Mouse (Mus musculus) ES-E14 (cell line): ENCODE measurements around the gene Paqr7. TPM values are rescaled to one million over a fixed set of nuclear protein-coding genes. Genes with fewer than 3 reads are reported as not detected.

Experiments
- DNase-seq: peaks from one replicate; pipeline ENCODE4 v3.0.0-alpha.2; 2013; ENCODE audit warnings: low read depth, low spot score
- H3K27ac ChIP-seq: 2 replicates; pipeline ENCODE4 v1.5.1; 2012; ENCODE audit warnings: low read depth, mild to moderate bottlenecking, low read length, moderate library complexity, mixed read lengths; ENCODE audit not compliant: poor library complexity, insufficient read depth, severe bottlenecking
- H3K36me3 ChIP-seq: 2 replicates; pipeline ENCODE4 v1.6.1; 2012; ENCODE audit warnings: mild to moderate bottlenecking, low read length, moderate library complexity, mixed read lengths; ENCODE audit not compliant: control insufficient read depth, poor library complexity, insufficient read depth, severe bottlenecking
- H3K4me1 ChIP-seq, 2 experiments: fragments of 150-350 bp in 1 of 2; sonication (generic) in 1 of 2; 2 replicates each; pipeline ENCODE4 v1.6.1; 2012; ENCODE audit warnings: low read length in 2 of 2, mild to moderate bottlenecking in 1 of 2, mixed read lengths in 1 of 2; ENCODE audit not compliant: control insufficient read depth in 2 of 2, insufficient read depth in 2 of 2, poor library complexity in 1 of 2
- H3K4me3 ChIP-seq, 2 experiments: fragments of 150-350 bp in 1 of 2; sonication (generic) in 1 of 2; 2 replicates each; pipeline ENCODE4 v1.5.1; 2012; ENCODE audit warnings: low read length in 2 of 2, low read depth in 1 of 2, mild to moderate bottlenecking in 1 of 2, mixed read lengths in 1 of 2; ENCODE audit not compliant: insufficient read depth in 1 of 2, poor library complexity in 1 of 2, severe bottlenecking in 1 of 2
- H3K9ac ChIP-seq: 2 replicates; pipeline ENCODE4 v1.6.1; 2012; ENCODE audit warnings: low read depth, mild to moderate bottlenecking, low read length, mixed read lengths; ENCODE audit not compliant: poor library complexity, insufficient read depth, severe bottlenecking
- H3K9me3 ChIP-seq: fragments of 150-350 bp; sonication (generic); 2 replicates; pipeline ENCODE4 v1.6.1; 2012; ENCODE audit warnings: low read depth, mild to moderate bottlenecking, low read length; ENCODE audit not compliant: control insufficient read depth, insufficient read depth
- CHD2 ChIP-seq: IDR thresholded peaks from 2 replicates; pipeline ENCODE4 v1.6.1; 2014; ENCODE audit warnings: mild to moderate bottlenecking, low read depth, low read length, inconsistent platforms
- HCFC1 ChIP-seq: IDR thresholded peaks from 2 replicates; pipeline ENCODE4 v1.6.1; 2012; ENCODE audit warnings: low read length, inconsistent platforms, borderline replicate concordance; ENCODE audit not compliant: insufficient read depth
- MAFK ChIP-seq: IDR thresholded peaks from 2 replicates; pipeline ENCODE4 v1.6.1; 2014; ENCODE audit warnings: mild to moderate bottlenecking, low read depth, low read length, inconsistent platforms; ENCODE audit not compliant: insufficient read depth
- ZC3H11A ChIP-seq: IDR thresholded peaks from 2 replicates; pipeline ENCODE4 v1.6.1; 2012; ENCODE audit warnings: low read depth, mild to moderate bottlenecking, inconsistent platforms, low read length, borderline replicate concordance
- ZNF384 ChIP-seq: IDR thresholded peaks from 2 replicates; pipeline ENCODE4 v1.6.1; 2012; ENCODE audit warnings: low read depth, low read length, inconsistent platforms
- in situ Hi-C, 2 experiments: fragments of 600-800 bp; cut with MboI; formaldehyde crosslinking; loops; one replicate each; pipeline ENCODE4 v1.15.1; 2025; ENCODE audit warnings: low sequenced_read_pairs in 2 of 2, inconsistent platforms in 1 of 2; ENCODE audit not compliant: unreplicated experiment in 2 of 2
- total RNA-seq: library from RNA; depleted of rRNA; stranded (reverse); fragments of 300-350 nt; gene quantifications from 2 replicates; pipeline ENCODE4 v1.2.3, GENCODE M21; 2012

The Paqr7 gene
- total RNA-seq, 1 experiment, result 4.8 TPM

GRCm38 (mm10) chr4:134469341-134469796, 27.1 kb upstream of the Paqr7 start:
- Histone ChIP-seq H3K36me3 (peaks cover 22% of the 10 kb centered on the region), H3K9ac (peak overlapping the region; percentile 18; the same call in 1 of the 2 replicates), H3K27ac (peak overlapping the region; percentile 100; the same call in 1 of the 2 replicates), H3K4me3 (peak overlapping the region; percentile 88 to 92), H3K4me1 (peaks cover 10 to 15% of the 10 kb centered on the region in 2 experiments; a peak in 3 of 4 replicates), H3K9me3 (no peaks in the 10 kb centered on the region)
- no peak for DNase-seq
- in situ Hi-C loops, result no loop called here
- TF ChIP-seq CHD2 (no peak), HCFC1 (no peak), ZC3H11A (no peak), MAFK (no peak), ZNF384 (no peak)

GRCm38 (mm10) chr4:134469985-134470384, 26.5 kb upstream of the Paqr7 start:
- Histone ChIP-seq H3K9me3 (no peaks in the 10 kb centered on the region), H3K4me1 (peaks cover 10 to 19% of the 10 kb centered on the region in 2 experiments; a peak in 3 of 4 replicates), H3K27ac (peak overlapping the region; percentile 100; the same call in 1 of the 2 replicates), H3K36me3 (peaks cover 27% of the 10 kb centered on the region), H3K9ac (peak overlapping the region; percentile 44; the same call in 1 of the 2 replicates), H3K4me3 (peak overlapping the region; percentile 47 to 88; a peak in 2 of 4 replicates)
- DNase-seq, result no peak
- in situ Hi-C loops, result no loop called here
- TF ChIP-seq HCFC1, result no peak
- no peak for TF ChIP-seq CHD2
- TF ChIP-seq MAFK, result no peak
- TF ChIP-seq ZC3H11A, result no peak
- no peak for TF ChIP-seq ZNF384

- Histone ChIP-seq H3K4me3 (peak overlapping the region in 1 of 2 experiments; percentile 42; a peak in 1 of 4 replicates), H3K9me3 (no peaks in the 10 kb centered on the region), H3K9ac (peak overlapping the region; percentile 70; the same call in 1 of the 2 replicates), H3K36me3 (peaks cover 28% of the 10 kb centered on the region), H3K4me1 (peaks cover 6 to 13% of the 10 kb centered on the region in 2 experiments; a peak in 3 of 4 replicates), H3K27ac (peak overlapping the region; percentile 47; the same call in 1 of the 2 replicates)
- TF ChIP-seq HCFC1, result no peak
- TF ChIP-seq ZC3H11A, result no peak
- 0 out of 2 replicates have a peak, but pooled peaks have one; percentile 23 for TF ChIP-seq ZNF384
- in situ Hi-C loops, result no loop called here
- no peak for DNase-seq
Observed at GRCm38 (mm10) chr4:134471469-134471868, 25.0 kb upstream of the Paqr7 start.

GRCm38 (mm10) chr4:134473764-134474163, 22.7 kb upstream of the Paqr7 start:
- Histone ChIP-seq H3K4me1 (peaks cover 0 to 12% of the 10 kb centered on the region in 2 experiments; a peak in 3 of 4 replicates), H3K36me3 (peaks cover 32% of the 10 kb centered on the region)
- in situ Hi-C loops, result no loop called here

More at GRCm38 (mm10) chr4:134473764-134474163, 22.7 kb upstream of the Paqr7 start:
- no peak overlapping the region for H3K4me3 ChIP-seq
- DNase-seq, result no peak
- no peak overlapping the region; the same call in 1 of the 2 replicates for H3K27ac ChIP-seq
- no peak overlapping the region for H3K9ac ChIP-seq
- no peak for TF ChIP-seq ZNF384
- no peak for TF ChIP-seq CHD2
- TF ChIP-seq ZC3H11A, result no peak
- no peak for TF ChIP-seq HCFC1
- TF ChIP-seq MAFK, result no peak
- H3K9me3 ChIP-seq, result no peaks in the 10 kb centered on the region
